18 mouse cellular contexts compared by ENCODE assay signal in genomic region chr3:82382325-82382724, GRCm38 (mm10). TPM values are rescaled to one million over a fixed set of nuclear protein-coding genes. Genes with fewer than 3 reads are reported as not detected.
A peak's percentile ranks its signal among the peaks of the same experiment; 100 is the strongest.
DNase-seq lines count a peak whose midpoint lies in the region; ATAC-seq lines count a peak whose summit lies in the region.
"Had no signal": no experiment of that assay in that cellular context is flagged by ENCODE, and none has a peak within 500 bp of the region (broad histone marks: within the 10 kb centered on the region; RNA-seq: fewer than 3 reads in every experiment).

No protein-coding gene starts in this region.

- no peaks in the 10 kb centered on the region for H3K9me3 ChIP-seq in midbrain, embryonic 11.5 days (ENCODE audit: control insufficient read depth, low read length)
- no peaks in the 10 kb centered on the region for H3K9me3 ChIP-seq in midbrain, embryonic 15.5 days
- H3K9me3 ChIP-seq in embryonic facial prominence, embryonic 15.5 days (replicated peaks), result no peaks in the 10 kb centered on the region
- H3K9me3 ChIP-seq: embryonic facial prominence, embryonic 12.5 days; liver, embryonic 15.5 days had no signal

- no peak overlapping the region for H3K9ac ChIP-seq in midbrain, embryonic 11.5 days (ENCODE audit: low read length)
- no peak overlapping the region for H3K9ac ChIP-seq in midbrain, embryonic 15.5 days
- H3K9ac ChIP-seq in embryonic facial prominence, embryonic 15.5 days, result no peak overlapping the region
- H3K9ac ChIP-seq: embryonic facial prominence, embryonic 12.5 days; liver, embryonic 15.5 days had no signal

- H3K4me1 ChIP-seq in midbrain, embryonic 11.5 days (ENCODE audit: control insufficient read depth, insufficient read depth, low read length), result no peaks in the 10 kb centered on the region
- no peaks in the 10 kb centered on the region for H3K4me1 ChIP-seq in midbrain, embryonic 15.5 days
- H3K4me1 ChIP-seq in embryonic facial prominence, embryonic 15.5 days, result no peaks in the 10 kb centered on the region
- H3K4me1 ChIP-seq: embryonic facial prominence, embryonic 12.5 days; liver, embryonic 15.5 days had no signal

- H3K36me3 ChIP-seq in midbrain, embryonic 11.5 days (ENCODE audit: control insufficient read depth, insufficient read depth, low read length), result peaks cover 2% of the 10 kb centered on the region; the same call in 1 of the 2 replicates
- H3K36me3 ChIP-seq in midbrain, embryonic 15.5 days (replicated peaks), result peaks cover 61% of the 10 kb centered on the region
- peaks cover 18% of the 10 kb centered on the region; the same call in 1 of the 2 replicates for H3K36me3 ChIP-seq in embryonic facial prominence, embryonic 15.5 days
- H3K36me3 ChIP-seq: liver, embryonic 15.5 days had no signal

- H3K4me3 ChIP-seq in midbrain, embryonic 11.5 days (ENCODE audit: low read depth, low read length), result no peak overlapping the region
- no peak overlapping the region for H3K4me3 ChIP-seq in midbrain, embryonic 15.5 days
- H3K4me3 ChIP-seq in embryonic facial prominence, embryonic 15.5 days (replicated peaks), result no peak overlapping the region
- H3K4me3 ChIP-seq: embryonic facial prominence, embryonic 12.5 days; liver, embryonic 15.5 days had no signal

- 0 out of 2 replicates have a peak, but pooled peaks have one; percentile 24 for ATAC-seq in midbrain, embryonic 11.5 days (ENCODE audit: low FRiP score)
- no peak for ATAC-seq in midbrain, embryonic 15.5 days (replicated peaks)
- ATAC-seq in embryonic facial prominence, embryonic 15.5 days (ENCODE audit: insufficient number of reproducible peaks, low FRiP score, low TSS enrichment, low read depth), result 0 out of 2 replicates have a peak, but pooled peaks have one; percentile 47
- ATAC-seq: hindbrain, postnatal 0 days had no signal

- no peaks in the 10 kb centered on the region for H3K27me3 ChIP-seq in midbrain, embryonic 11.5 days (ENCODE audit: control insufficient read depth, insufficient read depth, low read length)
- H3K27me3 ChIP-seq in midbrain, embryonic 15.5 days (replicated peaks), result no peaks in the 10 kb centered on the region
- H3K27me3 ChIP-seq in embryonic facial prominence, embryonic 15.5 days, result no peaks in the 10 kb centered on the region
- H3K27me3 ChIP-seq: CH12.LX; embryonic facial prominence, embryonic 12.5 days; liver, embryonic 15.5 days had no signal

- WGBS in midbrain, embryonic 11.5 days, result 77% methylated on average over 11 of the region's 11 CpGs
- WGBS in midbrain, embryonic 15.5 days, result 75% methylated on average over 11 of the region's 11 CpGs
- 54% methylated on average over 11 of the region's 11 CpGs for WGBS in embryonic facial prominence, embryonic 15.5 days

- peak; percentile 24 to 78 for DNase-seq in adrenal gland, adult (ENCODE audit: inconsistent age in 2 of 2, low spot score in 1 of 2)
- DNase-seq in adrenal gland, postnatal 25 days, result no peak
- DNase-seq in midbrain, embryonic 11.5 days (ENCODE audit: low spot score, missing footprints), result no peak
- DNase-seq in retina, embryonic 14.5 days (ENCODE audit: low spot score), result peak; percentile 45
- DNase-seq in embryo, embryonic 10 days (ENCODE audit: low spot score), result no peak
- no peak for DNase-seq in kidney, postnatal 14 days
- DNase-seq: cerebellum, adult 9-10 months; gastrocnemius, postnatal 25 days; kidney, adult 2 months; kidney, postnatal 36 days; lung, postnatal 14 days had no signal

- H3K4me2 ChIP-seq in midbrain, embryonic 11.5 days, result no peak overlapping the region
- no peak overlapping the region for H3K4me2 ChIP-seq in midbrain, embryonic 15.5 days
- H3K4me2 ChIP-seq in embryonic facial prominence, embryonic 15.5 days (replicated peaks), result no peak overlapping the region
- H3K4me2 ChIP-seq: embryonic facial prominence, embryonic 12.5 days; heart, embryonic 11.5 days; liver, embryonic 15.5 days had no signal

- no peak overlapping the region for H3K27ac ChIP-seq in midbrain, embryonic 11.5 days (ENCODE audit: low read depth, low read length)
- H3K27ac ChIP-seq in midbrain, embryonic 15.5 days, result no peak overlapping the region
- H3K27ac ChIP-seq in embryonic facial prominence, embryonic 15.5 days (replicated peaks), result no peak overlapping the region
- H3K27ac ChIP-seq: embryonic facial prominence, embryonic 12.5 days; hindbrain, postnatal 0 days; liver, embryonic 15.5 days had no signal

RNA-seq across cellular contexts. Expression of gene Map9, which starts 24.5 kb away (rescaled TPM):
- total RNA-seq in adrenal gland, postnatal 25 days (2021), result 4.9 and 6.7 TPM in 2 replicates
- 13.9 and 14.4 TPM in 2 replicates for polyA plus RNA-seq in midbrain, embryonic 11.5 days (2014; fragmentation: Nextera tagmentation; extraction: Ambion mirVana)
- 112 and 121 TPM in 2 replicates for polyA plus RNA-seq in midbrain, embryonic 15.5 days (2015; fragmentation: Nextera tagmentation; extraction: Ambion mirVana)
- 10.1 and 13.5 TPM in 2 replicates for polyA plus RNA-seq in embryonic facial prominence, embryonic 15.5 days (2015; fragmentation: Nextera tagmentation; extraction: Ambion mirVana)
- total RNA-seq: CH12.LX had no signal

Comparison
In these comparisons a context has a peak if more than half of its experiments do, and no peak if none do; other contexts are left out.
1. DNase-seq: peak in adrenal gland, adult (2 of 2) and retina, embryonic 14.5 days (single experiment); none in adrenal gland, postnatal 25 days (single experiment), midbrain, embryonic 11.5 days (single experiment), embryo, embryonic 10 days (single experiment) and kidney, postnatal 14 days (single experiment).